ENCODE assay signal across 8 mouse cellular contexts in genomic region chr2:140066353-140067314, GRCm38 (mm10). TPM values are rescaled to one million over a fixed set of nuclear protein-coding genes. Genes with fewer than 3 reads are reported as not detected.
DNase-seq lines count a peak whose midpoint lies in the region; ATAC-seq lines count a peak whose summit lies in the region.

TSS of gene Tasp1 (minus strand) at chr2:140066805.

- no peaks in the 10 kb centered on the region; the same call in 1 of the 2 replicates for H3K27me3 ChIP-seq in hindbrain, embryonic 14.5 days (ENCODE audit: control insufficient read depth, insufficient read depth, low read length)

- WGBS in hindbrain, embryonic 14.5 days, result 1% methylated on average over 68 of the region's 68 CpGs

- no peaks in the 10 kb centered on the region for H3K36me3 ChIP-seq in hindbrain, embryonic 14.5 days (replicated peaks; ENCODE audit: control insufficient read depth, insufficient read depth)

- peak; percentile 96 for DNase-seq in R1 (ENCODE audit: low read depth, low spot score)
- DNase-seq in cerebellum, postnatal 25 days, result peak; percentile 93 to 95
- peak; percentile 75 to 89 for DNase-seq in frontal cortex, postnatal 25 days (ENCODE audit: low spot score in 2 of 2)
- DNase-seq in hindbrain, embryonic 14.5 days (ENCODE audit: low spot score), result peak; percentile 94
- DNase-seq in layer of hippocampus, postnatal 36 days, result peak; percentile 92 to 93
- peak; percentile 97 for DNase-seq in lung, postnatal 36 days
- DNase-seq in retina, postnatal 1 day, result peak; percentile 98
- peak; percentile 74 to 89 for DNase-seq in urinary bladder, adult 18-20 months (ENCODE audit: low spot score in 2 of 2)

- peaks cover 9% of the 10 kb centered on the region; the same call in 1 of the 2 replicates for H3K4me1 ChIP-seq in hindbrain, embryonic 14.5 days (replicated peaks; ENCODE audit: control insufficient read depth, insufficient read depth, low read length)

- peak within 1 kb of the TSS; percentile 92 for H3K27ac ChIP-seq in hindbrain, embryonic 14.5 days

- H3K9me3 ChIP-seq in hindbrain, embryonic 14.5 days (ENCODE audit: control insufficient read depth, low read length), result no peaks in the 10 kb centered on the region

- peak within 1 kb of the TSS; percentile 93 for H3K9ac ChIP-seq in hindbrain, embryonic 14.5 days

- H3K4me3 ChIP-seq in hindbrain, embryonic 14.5 days (replicated peaks; ENCODE audit: low read length), result peak within 1 kb of the TSS; percentile 91

- peak; percentile 100 for ATAC-seq in hindbrain, embryonic 14.5 days (ENCODE audit: low FRiP score)

- H3K4me2 ChIP-seq in hindbrain, embryonic 14.5 days (replicated peaks), result peak within 1 kb of the TSS; percentile 92

RNA-seq across cellular contexts. Expression of gene Tasp1, which starts in this region (rescaled TPM):
- polyA plus RNA-seq in hindbrain, embryonic 14.5 days (2014; fragmentation: Nextera tagmentation; extraction: Ambion mirVana), result 20.5 and 21.2 TPM in 2 replicates
- 10 to 100 TPM; 29.6 to 30.6 TPM for total RNA-seq in layer of hippocampus, postnatal 36 days (2021)

Comparison
In these comparisons a context has a peak if more than half of its experiments do, and no peak if none do; other contexts are left out.
1. Peak in every context shown above with its lines: DNase-seq, ATAC-seq, H3K4me3 ChIP-seq and H3K27ac ChIP-seq.